Mouse (Mus musculus) urinary bladder, adult 2 months (tissue): Measurements from ENCODE around the gene Clta. TPM values are rescaled to one million over a fixed set of nuclear protein-coding genes. Genes with fewer than 3 reads are reported as not detected.
A peak's percentile ranks its signal among the peaks of the same experiment; 100 is the strongest.

Experiments
- DNase-seq: peaks from one replicate; pipeline ENCODE4 v3.0.0; 2022; ENCODE audit warnings: low spot score
- polyA plus RNA-seq: library from polyadenylated mRNA; depleted of rRNA; stranded (reverse); fragments of >200 nt; gene quantifications from 2 replicates; pipeline ENCODE4 v1.2.3, GENCODE M21; 2012

Gene Clta
- polyA plus RNA-seq, 1 experiment = 300 TPM

GRCm38 (mm10) chr4:43980236-43980635, 24.0 kb upstream of the Clta start:
- DNase-seq = no peak

DNA sequence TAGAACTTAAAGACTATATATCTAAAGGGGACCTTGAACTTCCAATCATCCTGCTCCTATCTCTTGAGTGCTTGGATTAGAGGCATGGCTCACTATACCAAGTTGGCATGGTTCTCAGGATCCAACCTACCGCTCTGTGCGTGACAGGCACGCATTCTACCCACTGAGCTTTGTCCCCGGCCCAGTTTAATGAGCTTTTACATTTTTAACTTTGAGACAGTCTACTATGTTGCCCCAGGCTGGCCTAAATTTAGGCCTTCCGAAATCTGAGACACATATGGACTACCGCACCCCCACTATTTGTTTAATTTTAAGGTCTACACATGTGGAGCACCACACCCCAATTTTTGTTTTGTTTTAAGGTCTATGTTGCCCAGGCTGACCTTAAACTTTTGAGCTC, 23.4 kb upstream of the Clta start:
- DNase-seq = no peak

DNA sequence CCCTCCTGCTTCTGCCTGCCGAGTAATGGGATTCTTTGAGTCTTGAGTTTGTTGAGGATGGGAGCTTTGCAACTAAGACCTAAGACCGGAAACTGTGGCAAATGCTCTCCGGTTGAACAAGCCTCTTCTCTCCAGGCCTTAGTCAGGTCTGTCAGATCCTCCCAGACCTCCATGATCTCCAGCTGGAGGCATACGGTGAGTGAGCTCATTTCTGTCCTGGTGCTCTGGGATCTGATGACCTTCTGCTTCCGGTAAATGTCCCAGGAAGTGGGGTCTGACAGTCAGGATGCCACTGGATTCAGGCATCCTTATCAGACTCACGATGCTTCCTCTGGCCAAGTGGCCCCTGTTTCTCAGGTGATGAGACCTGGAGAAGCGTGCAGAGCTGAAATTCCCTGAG, 23.0 kb upstream of the Clta start:
- no peak for DNase-seq

GRCm38 (mm10) chr4:43982053-43982732, 22.1 kb upstream of the Clta start:
- peak; percentile 93 for DNase-seq

DNA sequence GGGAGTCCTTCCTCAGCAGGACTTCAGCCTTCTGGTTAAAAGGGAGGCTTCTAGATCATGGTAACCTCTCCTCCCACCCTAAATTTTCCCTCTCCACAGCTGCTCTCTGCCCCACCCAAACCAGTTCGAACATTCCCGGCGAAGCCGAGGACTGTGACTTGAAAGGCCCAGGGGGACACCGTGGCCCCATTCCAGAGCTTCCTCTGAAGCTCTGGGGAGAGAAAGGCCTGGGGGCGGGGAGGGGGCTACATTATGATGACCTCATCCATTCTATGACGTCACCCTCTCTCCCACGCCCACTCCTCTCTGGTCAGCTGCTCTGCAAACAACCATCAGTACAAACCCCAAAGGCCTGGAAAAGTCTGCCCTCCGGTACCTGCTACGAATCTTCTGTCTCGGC, 21.1 kb upstream of the Clta start, which contains the start of gene Ccin:
Ccin (plus strand) TSS at position 303 of the 400 bp plus-strand sequence.
- no peak for DNase-seq

GRCm38 (mm10) chr4:43983756-43984155, 20.5 kb upstream of the Clta start:
- no peak for DNase-seq

GRCm38 (mm10) chr4:43984326-43984725, 19.9 kb upstream of the Clta start:
- no peak for DNase-seq

DNA sequence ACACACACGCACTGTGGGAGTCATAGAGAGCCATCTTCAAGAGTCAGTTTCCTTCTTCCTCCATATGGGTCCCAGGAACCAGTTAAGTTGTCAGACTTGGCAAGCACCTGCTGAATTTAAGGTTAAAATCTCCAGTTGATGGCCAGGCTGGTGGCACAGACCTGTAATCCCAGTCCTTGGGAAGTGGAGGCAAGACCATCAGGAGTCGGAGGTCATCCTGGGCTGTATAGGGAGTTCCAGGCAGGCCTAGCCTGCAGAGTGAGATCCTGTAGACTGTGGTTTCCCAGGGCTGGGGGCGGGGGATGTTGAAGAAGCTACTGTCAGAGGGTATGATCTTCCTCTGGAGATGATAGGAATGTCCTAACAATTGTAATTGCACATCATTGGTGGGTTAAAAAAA, 15.3 kb upstream of the Clta start:
- no peak for DNase-seq

DNA sequence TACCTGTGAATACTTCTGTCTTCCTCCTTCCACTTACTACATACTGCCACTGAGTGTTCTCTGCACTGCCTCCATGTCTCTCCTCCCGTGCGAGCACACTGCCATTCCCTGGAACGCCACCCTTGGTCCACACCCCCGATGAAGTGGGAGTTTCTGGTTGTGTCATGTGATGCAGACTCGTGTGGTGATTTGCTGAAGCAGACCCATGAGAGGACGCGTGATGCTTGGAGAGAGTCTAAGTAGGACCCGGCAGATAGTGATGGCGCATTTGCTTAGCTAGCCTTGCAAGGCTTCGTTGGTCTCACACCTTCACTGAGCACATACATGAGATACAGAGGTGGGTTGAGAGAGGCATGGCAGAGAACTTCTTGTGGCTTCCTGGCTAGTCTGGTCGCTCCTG, 11.2 kb upstream of the Clta start:
- DNase-seq = no peak

DNA sequence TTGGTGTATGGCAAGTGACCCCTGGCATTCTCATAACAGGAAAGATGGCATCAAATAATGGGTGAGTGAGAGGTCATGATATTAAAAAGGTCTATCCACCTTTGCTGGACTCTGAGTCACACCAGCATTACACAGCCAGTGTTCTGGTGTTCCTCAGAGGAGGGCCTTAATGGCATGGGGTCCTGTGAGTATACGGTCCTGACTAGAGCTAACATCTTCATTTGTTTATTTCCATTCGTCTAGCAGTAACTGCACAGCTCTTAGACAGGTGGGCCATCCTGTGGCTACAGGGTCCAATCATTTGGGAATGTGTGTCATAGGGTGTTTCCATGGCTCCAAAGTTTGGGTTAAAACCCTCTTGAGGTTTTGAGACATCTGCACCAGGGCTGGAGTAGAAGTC, 9.9 kb upstream of the Clta start:
- DNase-seq = no peak

DNA sequence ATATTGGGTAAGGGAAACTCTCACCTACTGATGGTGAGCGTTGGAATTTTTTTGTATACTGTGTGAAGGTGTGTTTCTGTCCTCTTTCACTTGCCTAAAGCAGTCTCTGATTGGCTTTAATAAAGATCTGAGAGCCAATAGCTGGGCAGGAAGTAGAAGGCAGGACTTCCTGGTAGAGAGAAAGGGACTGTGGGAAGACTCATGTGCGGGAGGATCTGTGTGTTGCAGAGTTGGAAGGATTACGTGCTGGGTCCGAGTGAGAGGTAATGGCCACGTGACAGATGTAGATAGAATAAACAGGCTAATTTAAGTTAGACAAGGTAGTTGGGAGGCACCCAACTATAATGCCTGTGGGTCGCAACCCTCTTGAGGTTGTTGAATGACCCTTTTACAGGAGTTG, 630 bp upstream of the Clta start:
- DNase-seq = no peak

- no peak for DNase-seq
Measured at GRCm38 (mm10) chr4:44004623-44005409, 564 bp downstream of the Clta start.

GRCm38 (mm10) chr4:44010176-44010575, 5.9 kb downstream of the Clta start:
- no peak for DNase-seq

DNA sequence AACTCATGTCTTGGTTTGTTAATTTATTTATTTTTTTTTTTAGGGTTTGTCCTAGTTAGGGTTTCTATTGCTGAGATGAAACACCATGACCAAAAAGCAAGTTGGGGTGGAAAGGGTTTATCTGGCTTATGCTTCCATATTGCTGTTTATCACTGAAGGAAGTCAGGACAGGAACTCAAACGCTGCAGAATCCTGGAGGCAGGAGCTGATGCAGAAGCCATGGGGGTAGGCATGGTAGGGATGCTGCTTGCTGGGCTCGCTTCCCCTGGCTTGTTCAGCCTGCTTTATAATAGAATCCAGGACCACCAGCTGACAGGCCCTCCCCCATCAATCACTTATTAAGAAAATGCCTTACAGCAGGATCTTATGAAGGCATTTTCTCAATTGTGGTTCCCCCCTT, 6.6 kb downstream of the Clta start:
- no peak for DNase-seq

DNA sequence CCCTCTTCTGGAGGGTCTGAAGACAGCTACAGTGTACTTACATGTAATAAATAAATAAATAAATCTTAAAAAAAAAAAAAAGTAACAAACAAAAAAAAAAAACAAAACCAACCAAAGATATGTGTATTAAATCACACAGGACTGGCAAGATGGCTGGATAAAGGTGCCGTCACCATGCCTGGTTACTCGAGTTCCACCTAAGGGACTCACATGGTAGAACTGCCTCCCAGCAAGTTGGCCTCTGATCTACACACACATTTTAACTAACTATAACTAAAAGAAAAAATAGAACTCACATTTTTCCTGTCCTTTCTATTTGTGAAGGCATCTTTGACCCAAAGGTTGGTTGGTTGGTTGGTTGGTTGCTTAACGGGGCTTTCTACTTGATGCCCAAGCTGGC, 7.5 kb downstream of the Clta start:
- DNase-seq = no peak

GRCm38 (mm10) chr4:44012376-44013367, 8.4 kb downstream of the Clta start:
- peak; percentile 67 for DNase-seq

DNA sequence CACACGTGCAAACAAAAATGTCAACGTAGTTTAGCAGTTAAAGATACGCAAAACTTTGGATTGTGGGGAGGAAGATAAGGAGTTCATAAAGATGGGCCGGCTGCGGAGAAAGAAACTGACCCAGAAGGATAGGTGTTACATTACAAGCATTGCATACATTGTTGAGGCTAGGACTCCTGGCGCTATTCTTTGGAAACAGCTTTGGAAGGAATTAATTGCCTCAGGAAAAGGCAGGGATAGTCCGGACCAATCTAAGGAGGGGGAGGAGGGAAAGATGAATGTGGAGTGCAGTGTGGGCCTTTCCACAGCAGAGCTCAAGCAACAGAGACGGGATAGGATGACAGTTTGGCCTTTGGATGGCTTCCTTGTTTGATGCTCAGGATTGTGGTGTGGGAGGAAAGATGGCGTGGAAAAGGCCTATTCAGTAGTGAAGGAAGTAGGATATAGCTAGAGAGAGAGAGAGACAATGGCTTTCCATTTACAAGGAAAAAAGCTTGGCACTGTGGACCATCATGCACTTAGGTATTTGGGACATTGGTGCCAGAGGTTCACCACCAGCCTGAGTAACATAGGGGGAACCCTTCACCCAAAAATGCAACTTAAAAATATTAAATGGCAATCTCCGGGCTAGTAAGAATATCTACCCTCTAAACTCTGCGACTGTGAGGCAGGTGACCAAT, 9.3 kb downstream of the Clta start:
- DNase-seq = no peak

- no peak for DNase-seq
Measured at GRCm38 (mm10) chr4:44016071-44016470, 11.8 kb downstream of the Clta start.

GRCm38 (mm10) chr4:44016791-44017190, 12.5 kb downstream of the Clta start:
- no peak for DNase-seq

- no peak for DNase-seq
Measured at GRCm38 (mm10) chr4:44022323-44022722, 18.1 kb downstream of the Clta start.

GRCm38 (mm10) chr4:44022766-44023165, 18.5 kb downstream of the Clta start:
- DNase-seq = peak; percentile 14

DNA sequence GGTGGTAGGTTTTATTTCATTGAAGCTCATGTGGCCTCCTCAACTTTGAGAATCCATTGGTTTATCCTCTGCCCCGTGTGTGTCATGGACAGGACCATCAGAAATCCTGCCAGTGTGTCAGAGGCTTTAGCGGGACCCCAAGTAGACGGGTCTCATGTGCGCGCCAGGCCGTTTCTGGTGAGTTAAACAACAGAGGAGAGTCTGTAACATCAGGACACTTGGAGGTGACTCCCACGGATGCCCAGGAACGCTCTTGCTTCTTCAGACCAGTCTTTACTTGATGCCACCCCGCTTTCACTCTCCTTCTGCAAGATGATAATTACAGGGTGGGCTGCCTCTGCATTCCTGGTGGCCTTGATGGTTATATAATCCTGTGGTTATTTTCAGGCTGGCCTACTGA, 19.4 kb downstream of the Clta start:
- peak; percentile 14 for DNase-seq
